Mouse (Mus musculus) embryonic facial prominence, embryonic 11.5 days (tissue): Measurements from ENCODE around the gene Abca2. TPM values are rescaled to one million over a fixed set of nuclear protein-coding genes. Genes with fewer than 3 reads are reported as not detected.

ENCODE experiments used
- ATAC-seq: fragments of 200-750 bp; cut with Nextera tagmentation; replicated peaks from 2 replicates; pipeline ENCODE4 v1.8.0; 2017; ENCODE audit warnings: low read depth; ENCODE audit not compliant: insufficient number of reproducible peaks, low FRiP score, low TSS enrichment
- DNase-seq: peaks from one replicate; pipeline ENCODE4 v3.0.0-alpha.2; 2015; ENCODE audit warnings: low spot score
- H3K27ac ChIP-seq: fragments of 300-500 bp; sonication (generic); replicated peaks from 2 replicates; pipeline ENCODE4 v1.5.1; 2014; ENCODE audit warnings: mild to moderate bottlenecking, low read depth, low read length, control low read depth
- H3K27me3 ChIP-seq: fragments of 300-500 bp; sonication (generic); 2 replicates; pipeline ENCODE4 v1.6.1; 2014; ENCODE audit warnings: mild to moderate bottlenecking, low read length, moderate library complexity, mixed read lengths; ENCODE audit not compliant: control insufficient read depth, insufficient read depth
- H3K36me3 ChIP-seq: fragments of 300-500 bp; sonication (generic); replicated peaks from 2 replicates; pipeline ENCODE4 v1.6.1; 2014; ENCODE audit warnings: low read depth, mild to moderate bottlenecking, low read length, moderate library complexity, mixed read lengths; ENCODE audit not compliant: control insufficient read depth, insufficient read depth
- H3K4me1 ChIP-seq: fragments of 300-500 bp; sonication (generic); 2 replicates; pipeline ENCODE4 v1.6.1; 2014; ENCODE audit warnings: low read length, mixed read lengths; ENCODE audit not compliant: control insufficient read depth, insufficient read depth
- H3K4me2 ChIP-seq: fragments of 300-500 bp; sonication (generic); 2 replicates; pipeline ENCODE4 v1.6.1; 2014; ENCODE audit warnings: low read depth, mild to moderate bottlenecking, control low read depth, low read length, moderate library complexity
- H3K4me3 ChIP-seq: fragments of 300-500 bp; sonication (generic); 2 replicates; pipeline ENCODE4 v1.5.1; 2014; ENCODE audit warnings: low read depth, low read length, control low read depth
- H3K9ac ChIP-seq: fragments of 300-500 bp; sonication (generic); replicated peaks from 2 replicates; pipeline ENCODE4 v1.6.1; 2014; ENCODE audit warnings: mild to moderate bottlenecking, control low read depth, low read length
- H3K9me3 ChIP-seq: fragments of 300-500 bp; sonication (generic); replicated peaks from 2 replicates; pipeline ENCODE4 v1.6.1; 2016; ENCODE audit warnings: mild to moderate bottlenecking, low read length, inconsistent platforms, mixed read lengths; ENCODE audit not compliant: control insufficient read depth
- WGBS: fragments of 180-500 bp; shearing (Covaris S2); extraction: QIAGEN DNeasy Blood & Tissue Kit; methylation state at CpG from one replicate; pipeline ENCODE4 v1.1.7; 2014; 5-methylcytosine and 5-hydroxymethylcytosine counted together
- polyA plus RNA-seq: library from polyadenylated mRNA; unstranded; fragments of >200 nt; fragmentation: Nextera tagmentation; extraction: Ambion mirVana; gene quantifications from 2 replicates; pipeline ENCODE4 v1.2.1, GENCODE M21; 2014

Gene Abca2
- polyA plus RNA-seq, result 2.2 TPM in 2 replicates

GRCm38 (mm10) chr2:25428442-25429236 lies at the start of gene Abca2:
Gene Abca2 (plus strand): TSS chr2:25428703.
- ATAC-seq (peak; percentile 86), DNase-seq (peak; percentile 94)
- Histone ChIP-seq H3K4me2 (peak within 1 kb of the TSS; percentile 94), H3K27ac (no peak within 1 kb of the TSS; the same call in 1 of the 2 replicates), H3K27me3 (peaks cover 18% of the 10 kb centered on the region), H3K9ac (peak within 1 kb of the TSS; percentile 79), H3K4me1 (no peaks in the 10 kb centered on the region), H3K9me3 (no peaks in the 10 kb centered on the region), H3K36me3 (no peaks in the 10 kb centered on the region), H3K4me3 (peak within 1 kb of the TSS; percentile 69)
- WGBS, result under 1% methylated on average over 81 of the region's 89 CpGs

- Histone ChIP-seq H3K4me1 (no peaks in the 10 kb centered on the region), H3K36me3 (no peaks in the 10 kb centered on the region), H3K9ac (no peak overlapping the region), H3K4me2 (no peak overlapping the region), H3K27me3 (no peaks in the 10 kb centered on the region), H3K9me3 (no peaks in the 10 kb centered on the region), H3K4me3 (no peak overlapping the region), H3K27ac (no peak overlapping the region)
- 85% methylated on average over 5 of the region's 5 CpGs for WGBS
- DNase-seq (no peak), ATAC-seq (no peak)
These were observed 44.0 kb upstream of the Abca2 start for GRCm38 (mm10) chr2:25384492-25384891.

- Histone ChIP-seq H3K4me3 (no peak overlapping the region), H3K36me3 (no peaks in the 10 kb centered on the region), H3K9ac (no peak overlapping the region), H3K4me1 (peaks cover 5% of the 10 kb centered on the region), H3K4me2 (no peak overlapping the region), H3K9me3 (no peaks in the 10 kb centered on the region), H3K27ac (no peak overlapping the region), H3K27me3 (peaks cover 17% of the 10 kb centered on the region)
- DNase-seq (no peak), ATAC-seq (no peak)
- 73% methylated on average over 5 of the region's 5 CpGs for WGBS
These were observed 37.2 kb upstream of the Abca2 start for GRCm38 (mm10) chr2:25391266-25391665.

DNA sequence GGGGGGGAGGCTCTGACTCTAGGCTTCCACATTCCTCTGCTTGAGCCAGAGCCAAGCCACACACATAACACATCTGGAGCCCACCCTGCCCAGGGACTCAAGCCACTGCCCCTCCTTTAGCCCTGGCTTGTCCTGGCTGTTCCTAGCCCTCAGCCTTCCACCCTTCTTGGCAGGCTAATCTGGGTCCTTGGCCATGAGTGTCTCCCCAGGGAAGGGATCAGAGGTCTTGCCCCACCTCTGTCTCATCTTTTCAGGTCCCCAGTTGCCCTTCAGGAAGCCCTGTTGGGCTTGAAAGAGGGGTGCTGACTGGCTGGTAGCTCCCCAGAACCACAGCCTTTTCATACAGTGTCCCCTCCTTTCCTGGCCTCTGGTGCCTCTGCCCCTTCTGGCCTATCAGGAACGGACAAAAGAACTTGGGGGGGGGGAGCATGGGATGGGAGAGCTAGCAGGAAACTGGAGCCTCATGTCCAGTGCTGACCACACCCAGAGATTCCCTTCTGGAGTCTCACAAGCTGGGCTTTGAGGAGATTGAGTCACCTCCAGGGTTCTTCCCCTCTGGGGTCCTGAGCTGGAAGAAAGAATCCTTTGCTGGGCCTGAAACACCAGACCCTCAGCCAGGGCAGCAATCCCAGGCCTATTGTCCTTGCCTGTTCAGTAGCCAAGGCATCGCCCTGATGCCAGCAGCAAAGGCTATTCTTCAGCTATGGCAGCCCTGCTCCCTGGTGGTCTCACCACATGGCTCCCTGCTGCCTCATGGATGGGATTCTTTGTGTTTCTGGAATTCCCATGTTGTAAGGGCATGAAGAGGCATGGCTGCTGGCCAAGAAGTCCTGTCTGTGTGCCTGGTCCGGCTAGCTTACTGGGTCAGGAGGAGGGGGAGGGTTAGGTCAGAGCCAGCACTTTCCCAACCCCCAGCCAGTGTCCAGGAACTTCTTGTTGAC lies 34.0 kb upstream of the Abca2 start:
- peaks cover 5% of the 10 kb centered on the region for H3K4me1 ChIP-seq
- no peaks in the 10 kb centered on the region for H3K9me3 ChIP-seq
- H3K27ac ChIP-seq, result no peak overlapping the region

DNA sequence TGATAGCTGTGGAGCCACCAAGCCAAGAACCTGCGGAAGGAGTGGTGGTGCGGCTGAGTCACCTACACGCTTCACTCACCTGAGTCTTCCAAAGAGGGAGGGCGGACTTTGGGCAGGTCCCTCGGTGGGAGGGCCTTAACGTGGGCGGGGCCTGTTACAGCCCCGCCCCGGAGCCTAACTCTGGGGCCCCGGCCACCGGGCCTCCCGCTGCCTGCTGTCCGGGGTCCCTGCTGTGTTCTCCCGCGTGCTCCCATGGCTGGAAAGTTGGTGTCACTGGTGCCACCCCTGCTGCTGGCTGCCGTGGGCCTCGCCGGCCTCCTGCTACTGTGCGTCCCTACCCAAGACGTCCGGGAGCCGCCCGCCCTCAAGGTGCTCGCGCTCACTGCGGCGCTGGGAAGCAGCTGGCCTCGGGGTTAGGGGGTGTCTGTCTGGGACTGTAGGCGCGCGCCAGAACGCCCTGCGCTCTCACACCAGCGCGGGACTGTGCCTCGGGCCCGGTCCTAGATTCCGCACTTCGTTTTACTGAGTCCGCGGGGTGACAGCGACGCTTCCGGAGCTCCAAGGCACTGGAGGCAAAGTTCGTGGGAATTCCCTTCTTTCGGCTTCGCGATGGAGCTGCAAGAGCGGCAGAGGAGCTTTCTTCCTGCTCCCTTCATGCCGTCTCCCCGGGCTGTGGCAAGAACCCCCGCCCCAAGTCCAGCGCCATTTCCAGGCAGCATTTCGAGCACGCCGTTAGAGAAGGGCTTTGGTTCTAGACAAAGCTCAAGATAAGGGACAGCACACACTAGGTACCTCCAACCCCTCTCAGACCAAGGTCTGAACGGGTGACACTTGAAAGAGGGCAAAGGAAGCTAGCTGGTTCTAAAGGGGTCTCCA lies 32.5 kb upstream of the Abca2 start, which contains the start of gene Entpd2:
TSS of gene Entpd2 (plus strand) at position 154 of the 876 bp plus-strand sequence.
- 2% methylated on average over 57 of the region's 57 CpGs for WGBS
- H3K4me3 ChIP-seq, result peak within 1 kb of the TSS; percentile 32
- H3K36me3 ChIP-seq, result no peaks in the 10 kb centered on the region
- peaks cover 5% of the 10 kb centered on the region for H3K4me1 ChIP-seq
- peak within 1 kb of the TSS; percentile 70 for H3K4me2 ChIP-seq
- no peaks in the 10 kb centered on the region for H3K9me3 ChIP-seq
- peak within 1 kb of the TSS; percentile 32 for H3K9ac ChIP-seq
- ATAC-seq, result no peak
- peaks cover 31% of the 10 kb centered on the region for H3K27me3 ChIP-seq
- no peak within 1 kb of the TSS for H3K27ac ChIP-seq
- peak; percentile 43 for DNase-seq

More for the DNA sequence above, 34.0 kb upstream of the Abca2 start:
- DNase-seq (no peak), ATAC-seq (no peak)
- Histone ChIP-seq H3K4me2 (no peak overlapping the region), H3K36me3 (no peaks in the 10 kb centered on the region), H3K4me3 (no peak overlapping the region), H3K27me3 (peaks cover 28% of the 10 kb centered on the region), H3K9ac (no peak overlapping the region)
- 38% methylated on average over 3 of the region's 3 CpGs for WGBS

DNA sequence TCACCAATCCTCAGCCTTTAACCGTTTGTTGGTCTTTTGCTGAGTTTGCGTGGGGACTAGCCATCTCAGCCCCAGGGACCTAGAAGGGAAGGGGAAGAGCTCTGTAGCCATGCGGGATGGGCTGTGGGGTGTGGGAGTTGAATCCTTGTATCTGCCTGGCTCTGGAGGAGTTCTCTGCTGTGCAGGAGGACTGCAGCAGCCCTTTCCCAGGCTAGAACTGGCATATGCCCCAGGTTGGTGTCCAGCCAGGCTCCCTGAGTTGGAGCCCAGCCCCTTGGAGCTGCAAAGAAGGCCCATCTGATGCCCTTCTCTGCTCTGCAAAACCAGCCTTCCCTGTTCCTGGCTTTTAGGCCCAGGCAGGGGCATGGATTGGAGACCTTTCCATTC lies 31.9 kb upstream of the Abca2 start:
- peaks cover 5% of the 10 kb centered on the region for H3K4me1 ChIP-seq
- no peak for DNase-seq
- H3K36me3 ChIP-seq, result no peaks in the 10 kb centered on the region
- no peak overlapping the region for H3K9ac ChIP-seq
- WGBS, result 16% methylated on average over 3 of the region's 3 CpGs
- ATAC-seq, result no peak
- no peak overlapping the region; the same call in 1 of the 2 replicates for H3K4me2 ChIP-seq
- H3K9me3 ChIP-seq, result no peaks in the 10 kb centered on the region
- peaks cover 31% of the 10 kb centered on the region for H3K27me3 ChIP-seq
- H3K27ac ChIP-seq, result no peak overlapping the region
- no peak overlapping the region for H3K4me3 ChIP-seq

DNA sequence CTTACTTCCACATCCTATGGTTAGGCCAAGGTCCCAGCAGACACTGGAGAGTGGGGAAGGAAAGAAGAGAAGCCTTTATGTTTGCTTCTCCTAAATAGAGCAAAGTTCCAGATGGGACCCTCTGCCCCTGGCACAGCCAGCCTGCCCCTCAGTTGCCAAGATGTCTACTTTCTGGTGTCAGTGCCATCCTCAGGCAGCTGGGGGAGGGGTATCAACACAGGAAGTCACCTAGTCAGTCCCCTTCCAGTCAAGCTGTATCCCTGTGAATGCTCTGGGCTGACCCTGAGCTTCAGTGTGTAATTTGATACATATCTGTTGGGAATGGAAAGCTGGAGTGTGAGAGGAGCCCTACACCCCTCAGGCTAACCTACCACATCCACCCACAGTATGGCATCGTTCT lies 31.5 kb upstream of the Abca2 start:
- Histone ChIP-seq H3K36me3 (no peaks in the 10 kb centered on the region), H3K27me3 (peaks cover 32% of the 10 kb centered on the region), H3K9me3 (no peaks in the 10 kb centered on the region), H3K4me2 (no peak overlapping the region), H3K27ac (no peak overlapping the region), H3K4me1 (peaks cover 5% of the 10 kb centered on the region), H3K4me3 (no peak overlapping the region), H3K9ac (no peak overlapping the region)
- DNase-seq (no peak), ATAC-seq (no peak)
- WGBS, result 40% methylated on average over 1 of the region's 1 CpGs
